Mouse (Mus musculus) olfactory bulb, adult 2 months (tissue): ENCODE measurements around the gene Lmna.

Experiments
- CTCF ChIP-seq: fragments of 200-500 bp; IDR thresholded peaks from 2 replicates; pipeline ENCODE4 v1.5.1; 2012; ENCODE audit warnings: low read depth, mild to moderate bottlenecking, low read length, moderate library complexity; ENCODE audit not compliant: insufficient read depth
- POLR2A ChIP-seq: fragments of 200-500 bp; IDR thresholded peaks from 2 replicates; pipeline ENCODE4 v1.6.1; 2012; ENCODE audit warnings: mild to moderate bottlenecking, low read depth, low read length, moderate library complexity; ENCODE audit not compliant: insufficient read depth

- TF ChIP-seq POLR2A (no peak), CTCF (no peak)
Measured at GRCm38 (mm10) chr3:88446471-88447123, 63.2 kb downstream of the Lmna start.
